Mouse (Mus musculus): ENCODE measurements at regions not wholly inside any gene's neighbourhood (a gene's known extent, or its start where the extent isn't known, plus 50 kb on each side); places are given as distances from the start of the nearest gene placed in this dataset.

DNA sequence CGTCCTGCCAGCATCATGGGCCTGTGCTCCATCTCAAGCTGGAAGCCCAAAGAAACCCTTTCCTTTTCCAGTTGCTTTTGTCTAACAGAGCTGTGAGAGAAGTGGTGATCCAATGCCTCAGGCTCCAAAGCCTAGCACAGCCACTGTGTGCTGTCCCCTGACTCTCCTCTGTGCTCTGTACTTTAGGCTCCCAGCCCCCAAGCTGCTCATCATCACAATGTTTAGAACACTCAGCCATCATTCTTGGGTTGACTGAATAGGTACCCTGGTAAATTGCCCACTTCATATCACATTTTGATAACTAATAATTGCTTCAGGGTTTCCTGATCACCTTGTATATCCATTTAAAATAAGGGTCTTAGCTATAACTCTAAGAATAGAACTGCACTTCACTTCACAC, 178.8 kb downstream of the Ifng start:
- Histone ChIP-seq H3K4me3 (ENCODE audit: insufficient read depth, low read length) (no peak overlapping the region), H3K4me1 (ENCODE audit: control insufficient read depth, insufficient read depth, low read length) (no peaks in the 10 kb centered on the region), H3K27ac (ENCODE audit: insufficient read depth, low read length) (no peak overlapping the region)
- TF ChIP-seq POLR2A (IDR thresholded peaks at IDR 0.05; ENCODE audit: low read depth, low read length) (no peak), CTCF (IDR thresholded peaks at IDR 0.05; ENCODE audit: borderline replicate concordance, insufficient read depth, low read length) (no peak)

- TF ChIP-seq POLR2A (IDR thresholded peaks at IDR 0.05; ENCODE audit: low read depth, low read length) (no peak), CTCF (IDR thresholded peaks at IDR 0.05; ENCODE audit: borderline replicate concordance, insufficient read depth, low read length) (no peak)
- no peaks in the 10 kb centered on the region for H3K4me1 ChIP-seq (ENCODE audit: control insufficient read depth, insufficient read depth, low read length)
- H3K27ac ChIP-seq (ENCODE audit: insufficient read depth, low read length), result no peak overlapping the region
- no peak overlapping the region for H3K4me3 ChIP-seq (ENCODE audit: insufficient read depth, low read length)
These were observed 179.8 kb downstream of the Ifng start for GRCm38 (mm10) chr10:118620611-118621010.

DNA sequence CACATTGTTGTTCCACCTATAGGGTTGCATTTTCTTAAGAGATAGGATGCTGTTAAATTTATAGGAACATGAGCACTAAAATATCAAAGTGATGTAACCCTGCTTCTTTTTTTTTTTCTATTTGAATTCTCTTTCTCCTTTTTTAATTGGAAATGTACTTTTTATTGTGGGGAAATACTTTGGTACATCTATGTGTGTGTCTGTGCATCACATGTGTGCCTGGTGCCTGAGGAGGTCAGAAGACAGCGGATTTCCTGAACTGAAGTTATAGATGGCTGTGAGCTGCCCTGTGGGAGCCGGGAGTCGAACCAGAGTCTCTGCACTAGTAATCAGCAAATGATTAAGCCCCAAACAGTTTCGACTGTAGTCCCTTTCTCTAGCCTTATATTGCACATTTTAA, 180.7 kb downstream of the Ifng start:
- Histone ChIP-seq H3K4me1 (ENCODE audit: control insufficient read depth, insufficient read depth, low read length) (no peaks in the 10 kb centered on the region), H3K27ac (ENCODE audit: insufficient read depth, low read length) (no peak overlapping the region), H3K4me3 (ENCODE audit: insufficient read depth, low read length) (no peak overlapping the region)
- TF ChIP-seq POLR2A (IDR thresholded peaks at IDR 0.05; ENCODE audit: low read depth, low read length), result no peak
- no peak for TF ChIP-seq CTCF (IDR thresholded peaks at IDR 0.05; ENCODE audit: borderline replicate concordance, insufficient read depth, low read length)

DNA sequence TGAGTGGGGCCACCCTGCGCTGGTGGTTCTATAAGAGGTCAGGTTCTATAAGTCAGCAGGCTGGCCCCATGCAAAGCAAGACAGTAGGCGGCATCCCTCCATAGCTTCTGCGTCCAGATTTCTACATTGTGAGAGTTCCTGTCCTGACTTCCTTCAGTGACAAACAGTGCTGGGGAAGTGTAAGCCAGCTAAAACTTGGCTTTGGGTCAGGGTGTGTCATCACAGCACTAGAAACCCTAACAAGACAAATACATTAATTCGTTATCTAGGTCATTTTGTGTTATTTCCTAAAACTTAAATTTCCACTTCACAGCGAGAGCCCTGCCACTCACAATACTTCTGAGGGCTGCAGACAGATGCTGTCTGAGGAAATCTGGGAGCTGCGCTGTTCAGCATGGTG, 181.3 kb downstream of the Ifng start:
- no peak overlapping the region for H3K4me3 ChIP-seq (ENCODE audit: insufficient read depth, low read length)
- H3K4me1 ChIP-seq (ENCODE audit: control insufficient read depth, insufficient read depth, low read length), result no peaks in the 10 kb centered on the region
- H3K27ac ChIP-seq (ENCODE audit: insufficient read depth, low read length), result no peak overlapping the region
- no peak for TF ChIP-seq POLR2A (IDR thresholded peaks at IDR 0.05; ENCODE audit: low read depth, low read length)
- no peak for TF ChIP-seq CTCF (IDR thresholded peaks at IDR 0.05; ENCODE audit: borderline replicate concordance, insufficient read depth, low read length)

- H3K4me3 ChIP-seq (ENCODE audit: insufficient read depth, low read length), result no peak overlapping the region
- no peaks in the 10 kb centered on the region for H3K4me1 ChIP-seq (ENCODE audit: control insufficient read depth, insufficient read depth, low read length)
- no peak overlapping the region for H3K27ac ChIP-seq (ENCODE audit: insufficient read depth, low read length)
- TF ChIP-seq POLR2A (IDR thresholded peaks at IDR 0.05; ENCODE audit: low read depth, low read length) (no peak), CTCF (IDR thresholded peaks at IDR 0.05; ENCODE audit: borderline replicate concordance, insufficient read depth, low read length) (no peak)
These were observed 182.1 kb downstream of the Ifng start for GRCm38 (mm10) chr10:118622916-118623315.

DNA sequence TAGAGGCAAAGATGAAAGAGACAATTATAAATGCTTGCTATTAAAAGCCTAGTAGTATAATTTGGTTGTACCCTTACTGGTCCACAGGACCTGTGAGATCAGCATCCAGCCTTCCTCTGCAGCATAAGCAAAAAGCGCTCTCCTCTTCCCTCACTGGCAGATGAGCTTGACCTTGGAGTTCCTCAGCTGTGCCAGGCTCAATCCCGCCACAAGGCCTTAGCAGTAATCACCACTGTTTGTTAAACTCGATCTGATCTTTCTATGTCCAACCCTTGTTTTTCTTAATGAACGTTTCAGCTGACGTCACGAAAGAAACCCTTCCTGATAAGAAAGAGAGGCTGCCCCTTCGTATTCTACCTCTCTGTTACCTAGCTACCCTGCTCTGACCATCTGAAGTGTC, 183.5 kb downstream of the Ifng start:
- TF ChIP-seq POLR2A (IDR thresholded peaks at IDR 0.05; ENCODE audit: low read depth, low read length), result no peak
- Histone ChIP-seq H3K4me1 (ENCODE audit: control insufficient read depth, insufficient read depth, low read length) (no peaks in the 10 kb centered on the region), H3K4me3 (ENCODE audit: insufficient read depth, low read length) (no peak overlapping the region), H3K27ac (ENCODE audit: insufficient read depth, low read length) (no peak overlapping the region)

DNA sequence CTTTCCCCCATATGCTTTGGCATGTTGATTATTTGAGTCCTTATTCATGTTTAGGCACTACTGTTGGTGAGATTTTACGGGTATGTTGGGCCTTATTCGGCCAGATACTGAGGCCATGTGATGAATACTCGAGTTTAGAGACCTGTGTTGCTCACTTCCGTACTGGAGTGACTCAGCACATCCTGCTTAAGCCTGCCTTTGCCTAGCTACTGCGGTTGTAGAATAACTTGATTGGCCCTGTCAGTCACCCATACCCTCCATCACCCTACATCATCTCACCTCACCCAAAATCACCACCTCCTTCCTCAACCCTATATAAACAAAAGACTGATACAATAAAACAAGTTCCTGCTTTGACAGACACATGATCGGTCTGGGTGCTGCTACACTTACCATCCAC, 187.2 kb downstream of the Ifng start:
- H3K27ac ChIP-seq (ENCODE audit: insufficient read depth, low read length), result no peak overlapping the region
- no peak overlapping the region for H3K4me3 ChIP-seq (ENCODE audit: insufficient read depth, low read length)
- H3K4me1 ChIP-seq (ENCODE audit: control insufficient read depth, insufficient read depth, low read length), result no peaks in the 10 kb centered on the region
- TF ChIP-seq CTCF (IDR thresholded peaks at IDR 0.05; ENCODE audit: borderline replicate concordance, insufficient read depth, low read length) (no peak), POLR2A (IDR thresholded peaks at IDR 0.05; ENCODE audit: low read depth, low read length) (no peak)

- TF ChIP-seq POLR2A (IDR thresholded peaks at IDR 0.05; ENCODE audit: low read depth, low read length) (no peak), CTCF (IDR thresholded peaks at IDR 0.05; ENCODE audit: borderline replicate concordance, insufficient read depth, low read length) (no peak)
- Histone ChIP-seq H3K27ac (ENCODE audit: insufficient read depth, low read length) (no peak overlapping the region), H3K4me3 (ENCODE audit: insufficient read depth, low read length) (no peak overlapping the region), H3K4me1 (ENCODE audit: control insufficient read depth, insufficient read depth, low read length) (no peaks in the 10 kb centered on the region)
These were observed 188.7 kb downstream of the Ifng start for GRCm38 (mm10) chr10:118629360-118630040.

- H3K4me3 ChIP-seq (ENCODE audit: insufficient read depth, low read length), result no peak overlapping the region
- no peak overlapping the region for H3K27ac ChIP-seq (ENCODE audit: insufficient read depth, low read length)
- H3K4me1 ChIP-seq (ENCODE audit: control insufficient read depth, insufficient read depth, low read length), result no peaks in the 10 kb centered on the region
- no peak for TF ChIP-seq CTCF (IDR thresholded peaks at IDR 0.05; ENCODE audit: borderline replicate concordance, insufficient read depth, low read length)
- no peak for TF ChIP-seq POLR2A (IDR thresholded peaks at IDR 0.05; ENCODE audit: low read depth, low read length)
These were observed 190.9 kb downstream of the Ifng start for GRCm38 (mm10) chr10:118631786-118632185.

- TF ChIP-seq POLR2A (IDR thresholded peaks at IDR 0.05; ENCODE audit: low read depth, low read length), result no peak
- TF ChIP-seq CTCF (IDR thresholded peaks at IDR 0.05; ENCODE audit: borderline replicate concordance, insufficient read depth, low read length), result no peak
- H3K4me1 ChIP-seq (ENCODE audit: control insufficient read depth, insufficient read depth, low read length), result no peaks in the 10 kb centered on the region
- H3K4me3 ChIP-seq (ENCODE audit: insufficient read depth, low read length), result no peak overlapping the region
- no peak overlapping the region for H3K27ac ChIP-seq (ENCODE audit: insufficient read depth, low read length)
These were observed 191.3 kb downstream of the Ifng start for GRCm38 (mm10) chr10:118632187-118632586.

DNA sequence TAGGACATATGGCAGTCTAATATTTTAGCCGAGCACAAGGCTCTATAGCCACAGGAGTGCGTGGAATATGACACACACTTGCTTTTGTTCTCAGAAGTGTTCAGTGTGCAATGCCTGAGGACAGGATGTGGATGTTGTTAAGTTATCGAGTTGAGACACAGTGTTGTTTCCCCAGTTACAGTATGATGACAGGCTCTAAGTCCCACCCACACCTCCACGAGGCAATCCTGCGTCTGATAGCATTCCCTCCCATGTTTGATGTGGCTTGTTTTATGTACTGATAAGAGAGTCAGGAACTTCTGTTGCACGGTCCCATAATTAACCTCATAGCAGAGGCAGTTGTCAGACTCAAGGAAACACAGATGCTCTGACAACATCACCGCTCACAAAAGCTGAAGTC, 192.6 kb downstream of the Ifng start:
- TF ChIP-seq POLR2A (IDR thresholded peaks at IDR 0.05; ENCODE audit: low read depth, low read length) (no peak), CTCF (IDR thresholded peaks at IDR 0.05; ENCODE audit: borderline replicate concordance, insufficient read depth, low read length) (no peak)
- Histone ChIP-seq H3K4me3 (ENCODE audit: insufficient read depth, low read length) (no peak overlapping the region), H3K4me1 (ENCODE audit: control insufficient read depth, insufficient read depth, low read length) (no peaks in the 10 kb centered on the region), H3K27ac (ENCODE audit: insufficient read depth, low read length) (no peak overlapping the region)
